Mouse (Mus musculus): ENCODE data around the gene Tpi1. TPM values are rescaled to one million over a fixed set of nuclear protein-coding genes. Genes with fewer than 3 reads are reported as not detected.

The Tpi1 gene
- total and polyA plus RNA-seq, 3 experiments = 788 to 884 (median 870) TPM

DNA sequence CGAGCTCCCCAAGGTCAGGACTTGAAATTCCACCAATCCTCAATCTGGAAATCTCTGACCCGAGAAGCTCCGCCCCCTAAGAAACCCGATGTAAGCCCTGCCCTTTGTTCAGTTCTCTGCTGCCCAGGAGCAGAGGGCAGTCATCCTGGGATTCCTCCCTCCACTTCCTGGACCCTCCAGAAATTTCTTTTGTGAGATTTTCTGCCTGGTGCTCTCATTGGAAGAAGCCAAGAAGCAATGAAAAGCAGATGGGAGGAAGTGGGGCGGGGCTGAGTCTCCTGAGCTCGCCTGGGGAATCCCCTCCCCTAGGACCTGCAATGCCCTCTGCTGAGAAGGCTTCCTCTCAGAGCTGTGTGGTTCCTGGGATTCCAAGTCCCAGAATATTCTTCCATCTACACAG lies 31.7 kb downstream of the Tpi1 start:
- Histone ChIP-seq H3K27ac (no peak overlapping the region), H3K36me3 (ENCODE audit: control insufficient read depth, insufficient read depth, low read length) (no peaks in the 10 kb centered on the region), H3K9ac (ENCODE audit: low read depth, low read length) (no peak overlapping the region), H3K79me2 (replicated peaks; ENCODE audit: control insufficient read depth, insufficient read depth, low read length) (no peaks in the 10 kb centered on the region), H3K4me3 (peak overlapping the region; percentile 14; the same call in 1 of the 2 replicates), H3K27me3 (ENCODE audit: control insufficient read depth, insufficient read depth, low read length) (no peaks in the 10 kb centered on the region; the same call in 1 of the 2 replicates), H3K4me1 (ENCODE audit: control insufficient read depth, insufficient read depth, low read length) (peaks cover 1% of the 10 kb centered on the region; the same call in 1 of the 2 replicates)
- WGBS = 14% methylated on average over 6 of the region's 6 CpGs
- DNase-seq = peak in 1 of 2 experiments; percentile 48
- TF ChIP-seq CTCF (IDR thresholded peaks at IDR 0.05) (no peak), POLR2A (IDR thresholded peaks at IDR 0.05; ENCODE audit: insufficient read depth, low read depth, low read length) (no peak), EP300 (IDR thresholded peaks at IDR 0.05; ENCODE audit: insufficient read depth, low read depth, low read length) (no peak)
- intact Hi-C loops (cut with DNase I) = no loop called here

DNA sequence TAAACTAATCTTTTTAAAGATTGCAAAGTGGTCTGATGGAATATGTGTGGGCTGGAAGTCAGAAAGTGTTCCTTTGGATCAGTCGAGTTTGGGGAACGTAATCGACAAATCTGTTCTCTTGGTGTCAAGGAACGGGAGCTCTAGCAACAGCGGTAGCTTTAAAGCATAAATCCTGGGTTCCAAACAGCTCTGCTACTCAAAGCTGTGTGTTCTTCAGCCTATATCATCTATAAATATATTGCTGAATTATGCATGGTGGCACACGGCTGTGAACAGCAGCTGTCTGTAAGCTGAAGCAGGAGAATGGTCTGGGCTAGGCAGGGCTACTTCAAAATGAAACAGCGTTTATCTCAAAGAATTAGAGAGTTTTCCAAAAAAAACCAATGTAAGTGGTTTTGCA lies 33.2 kb downstream of the Tpi1 start:
- Histone ChIP-seq H3K4me3 (no peak overlapping the region), H3K27me3 (ENCODE audit: control insufficient read depth, insufficient read depth, low read length) (no peaks in the 10 kb centered on the region; the same call in 1 of the 2 replicates), H3K79me2 (replicated peaks; ENCODE audit: control insufficient read depth, insufficient read depth, low read length) (no peaks in the 10 kb centered on the region), H3K9ac (ENCODE audit: low read depth, low read length) (no peak overlapping the region), H3K27ac (no peak overlapping the region), H3K36me3 (ENCODE audit: control insufficient read depth, insufficient read depth, low read length) (no peaks in the 10 kb centered on the region), H3K4me1 (ENCODE audit: control insufficient read depth, insufficient read depth, low read length) (peaks cover 1% of the 10 kb centered on the region; the same call in 1 of the 2 replicates)
- no peak for DNase-seq
- 86% methylated on average over 7 of the region's 7 CpGs for WGBS
- intact Hi-C loops (cut with DNase I) = no loop called here
- TF ChIP-seq POLR2A (IDR thresholded peaks at IDR 0.05; ENCODE audit: insufficient read depth, low read depth, low read length) (no peak), EP300 (IDR thresholded peaks at IDR 0.05; ENCODE audit: insufficient read depth, low read depth, low read length) (no peak), CTCF (IDR thresholded peaks at IDR 0.05) (no peak)

DNA sequence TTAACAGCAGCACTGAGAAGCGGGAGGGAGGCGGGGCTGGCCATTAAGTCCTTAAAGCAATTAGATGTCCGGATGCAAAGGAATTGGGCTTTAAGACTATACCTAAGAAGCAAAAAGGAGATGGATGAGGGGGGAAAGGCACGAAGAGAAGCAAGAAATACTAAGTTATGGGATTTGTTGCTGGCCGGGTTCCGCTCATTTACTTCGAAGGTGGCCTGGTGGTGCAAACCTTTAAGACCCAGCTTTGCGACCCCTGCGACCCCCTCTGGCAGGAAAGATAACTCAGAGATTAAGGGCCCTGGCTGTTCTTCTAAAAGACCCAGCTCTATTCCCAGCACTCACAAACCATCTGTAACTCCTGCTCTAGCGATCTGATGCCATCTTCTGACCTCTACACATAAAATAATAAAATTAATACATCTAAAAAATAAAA lies 34.1 kb downstream of the Tpi1 start:
- H3K4me3 ChIP-seq = peak overlapping the region; percentile 43
- no peak for DNase-seq
- TF ChIP-seq POLR2A (IDR thresholded peaks at IDR 0.05; ENCODE audit: insufficient read depth, low read depth, low read length) = no peak
- TF ChIP-seq CTCF (IDR thresholded peaks at IDR 0.05) = no peak
- no peak for TF ChIP-seq EP300 (IDR thresholded peaks at IDR 0.05; ENCODE audit: insufficient read depth, low read depth, low read length)
- H3K27me3 ChIP-seq (ENCODE audit: control insufficient read depth, insufficient read depth, low read length) = no peaks in the 10 kb centered on the region; the same call in 1 of the 2 replicates
- peaks cover 1% of the 10 kb centered on the region; the same call in 1 of the 2 replicates for H3K4me1 ChIP-seq (ENCODE audit: control insufficient read depth, insufficient read depth, low read length)
- 11% methylated on average over 10 of the region's 10 CpGs for WGBS
- H3K79me2 ChIP-seq (replicated peaks; ENCODE audit: control insufficient read depth, insufficient read depth, low read length) = no peaks in the 10 kb centered on the region
- H3K36me3 ChIP-seq (ENCODE audit: control insufficient read depth, insufficient read depth, low read length) = no peaks in the 10 kb centered on the region
- H3K27ac ChIP-seq = no peak overlapping the region
- intact Hi-C loops (cut with DNase I) = no loop called here
- H3K9ac ChIP-seq (ENCODE audit: low read depth, low read length) = no peak overlapping the region

DNA sequence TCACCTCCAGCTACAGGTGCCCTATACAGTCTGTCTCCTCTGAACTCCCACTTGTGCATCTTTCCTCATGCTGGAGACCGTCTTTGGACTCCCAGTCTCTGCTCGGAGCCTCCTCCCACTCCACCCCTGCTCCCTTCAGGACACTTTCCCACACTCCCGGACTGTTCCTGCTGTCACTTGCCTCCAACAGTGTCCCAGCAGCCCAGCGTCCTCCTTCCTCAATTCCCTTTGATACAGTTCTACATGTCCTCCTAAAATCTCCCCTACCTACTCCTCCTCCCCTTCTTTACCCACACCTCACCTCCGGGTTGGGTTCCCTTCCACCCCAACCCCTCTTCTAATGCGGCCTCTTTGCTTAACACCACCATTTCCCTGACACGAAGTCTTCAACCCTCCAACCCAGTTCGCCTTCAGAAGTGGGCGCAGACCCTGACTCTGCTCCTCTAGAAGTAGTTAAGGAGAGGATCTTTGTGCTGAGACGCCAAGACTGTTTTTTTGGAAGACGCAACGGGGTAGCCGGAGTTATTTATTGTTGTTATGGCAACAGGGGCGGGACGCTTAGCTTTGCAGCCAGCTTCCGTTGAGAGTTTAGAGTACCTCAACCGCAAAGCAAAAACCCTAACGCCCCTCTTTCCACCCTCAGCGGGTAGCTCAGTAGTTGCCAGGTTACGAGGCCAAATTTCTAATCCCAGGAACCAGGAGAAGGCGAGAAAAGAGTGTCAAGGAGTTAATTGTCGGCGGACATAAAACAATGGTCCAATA lies 34.7 kb downstream of the Tpi1 start, which contains the start of gene Lrrc23:
Gene Lrrc23 (minus strand): TSS at position 506 of the 762 bp plus-strand sequence.
- Histone ChIP-seq H3K27ac (no peak within 1 kb of the TSS), H3K4me3 (peak within 1 kb of the TSS; percentile 43), H3K4me1 (ENCODE audit: control insufficient read depth, insufficient read depth, low read length) (peaks cover 1% of the 10 kb centered on the region; the same call in 1 of the 2 replicates), H3K27me3 (ENCODE audit: control insufficient read depth, insufficient read depth, low read length) (no peaks in the 10 kb centered on the region; the same call in 1 of the 2 replicates), H3K79me2 (replicated peaks; ENCODE audit: control insufficient read depth, insufficient read depth, low read length) (no peaks in the 10 kb centered on the region), H3K9ac (ENCODE audit: low read depth, low read length) (peak within 1 kb of the TSS; percentile 6; the same call in 1 of the 2 replicates), H3K36me3 (ENCODE audit: control insufficient read depth, insufficient read depth, low read length) (no peaks in the 10 kb centered on the region)
- DNase-seq = peak; percentile 55 to 65
- WGBS = under 1% methylated on average over 23 of the region's 23 CpGs
- intact Hi-C loops (cut with DNase I) = no loop called here
- TF ChIP-seq CTCF (IDR thresholded peaks at IDR 0.05) (no peak), EP300 (IDR thresholded peaks at IDR 0.05; ENCODE audit: insufficient read depth, low read depth, low read length) (no peak), POLR2A (IDR thresholded peaks at IDR 0.05; ENCODE audit: insufficient read depth, low read depth, low read length) (no peak)

DNA sequence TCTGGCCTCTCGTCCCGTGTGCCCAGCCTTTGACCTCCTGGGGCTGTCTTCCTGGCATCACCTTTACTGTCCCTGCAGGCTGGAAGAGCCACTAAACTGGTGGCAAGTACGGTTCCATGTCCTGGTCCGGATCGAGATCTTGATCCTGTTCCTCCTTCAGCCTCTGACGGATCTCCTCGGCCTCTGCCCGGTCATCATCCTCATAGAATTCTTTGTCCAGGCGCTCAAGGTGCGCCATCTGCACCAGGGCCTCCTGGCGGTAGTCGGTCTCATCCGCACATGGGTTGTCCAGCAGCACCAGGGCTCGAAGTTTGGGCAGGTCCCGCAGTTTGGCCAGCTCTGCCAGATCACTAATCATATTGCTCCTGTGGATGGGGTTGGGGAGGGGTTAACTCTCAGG lies 43.6 kb downstream of the Tpi1 start:
- WGBS = 87% methylated on average over 15 of the region's 15 CpGs
- no peak overlapping the region for H3K27ac ChIP-seq
- DNase-seq = no peak
- intact Hi-C loops (cut with DNase I) = no loop called here
- peaks cover 3% of the 10 kb centered on the region; the same call in 1 of the 2 replicates for H3K27me3 ChIP-seq (ENCODE audit: control insufficient read depth, insufficient read depth, low read length)
- no peak overlapping the region for H3K4me3 ChIP-seq
- H3K9ac ChIP-seq (ENCODE audit: low read depth, low read length) = no peak overlapping the region
- H3K79me2 ChIP-seq (replicated peaks; ENCODE audit: control insufficient read depth, insufficient read depth, low read length) = no peaks in the 10 kb centered on the region
- TF ChIP-seq POLR2A (IDR thresholded peaks at IDR 0.05; ENCODE audit: insufficient read depth, low read depth, low read length) = no peak
- no peak for TF ChIP-seq EP300 (IDR thresholded peaks at IDR 0.05; ENCODE audit: insufficient read depth, low read depth, low read length)
- no peak for TF ChIP-seq CTCF (IDR thresholded peaks at IDR 0.05)
- H3K4me1 ChIP-seq (ENCODE audit: control insufficient read depth, insufficient read depth, low read length) = no peaks in the 10 kb centered on the region
- no peaks in the 10 kb centered on the region for H3K36me3 ChIP-seq (ENCODE audit: control insufficient read depth, insufficient read depth, low read length)

DNA sequence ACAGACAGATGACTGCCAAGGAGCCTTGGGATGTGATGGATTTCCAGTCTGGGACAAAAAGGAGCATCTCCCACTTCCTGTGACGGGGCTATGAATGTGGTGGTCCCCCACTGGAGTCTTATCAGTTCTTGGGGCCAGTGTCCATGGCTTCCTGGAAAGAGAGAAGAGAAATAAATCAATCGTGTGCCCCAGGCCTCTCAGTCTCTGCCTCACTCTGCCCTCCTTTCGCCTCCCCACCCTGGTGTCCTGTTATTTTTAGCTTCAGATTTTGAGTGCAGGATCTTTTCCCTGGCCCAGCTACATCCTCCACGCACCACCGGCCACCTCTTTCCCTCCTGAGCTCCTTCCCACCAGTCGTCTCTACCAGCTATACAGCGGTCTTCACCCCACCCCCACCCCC lies 44.1 kb downstream of the Tpi1 start:
- Histone ChIP-seq H3K4me3 (no peak overlapping the region), H3K27ac (no peak overlapping the region), H3K79me2 (replicated peaks; ENCODE audit: control insufficient read depth, insufficient read depth, low read length) (no peaks in the 10 kb centered on the region), H3K27me3 (ENCODE audit: control insufficient read depth, insufficient read depth, low read length) (peaks cover 3% of the 10 kb centered on the region; the same call in 1 of the 2 replicates), H3K4me1 (ENCODE audit: control insufficient read depth, insufficient read depth, low read length) (no peaks in the 10 kb centered on the region), H3K36me3 (ENCODE audit: control insufficient read depth, insufficient read depth, low read length) (no peaks in the 10 kb centered on the region), H3K9ac (ENCODE audit: low read depth, low read length) (no peak overlapping the region)
- 46% methylated on average over 7 of the region's 7 CpGs for WGBS
- DNase-seq = no peak
- TF ChIP-seq EP300 (IDR thresholded peaks at IDR 0.05; ENCODE audit: insufficient read depth, low read depth, low read length) (no peak), POLR2A (IDR thresholded peaks at IDR 0.05; ENCODE audit: insufficient read depth, low read depth, low read length) (no peak), CTCF (IDR thresholded peaks at IDR 0.05) (no peak)
- intact Hi-C loops (cut with DNase I) = no loop called here
